Mouse (Mus musculus) limb, embryonic 10.5 days (tissue): ENCODE measurements around the gene Rab1b. TPM values are rescaled to one million over a fixed set of nuclear protein-coding genes. Genes with fewer than 3 reads are reported as not detected.

Experiments
- DNase-seq: peaks from one replicate; pipeline ENCODE4 v3.0.0-alpha.2; 2017; ENCODE audit warnings: low spot score
- H3K27ac ChIP-seq: fragments of 300-500 bp; sonication (generic); 2 replicates; pipeline ENCODE4 v1.5.1; 2016; ENCODE audit warnings: mild to moderate bottlenecking
- H3K27me3 ChIP-seq: fragments of 300-500 bp; sonication (generic); 2 replicates; pipeline ENCODE4 v1.6.1; 2016; ENCODE audit warnings: low read depth, mild to moderate bottlenecking; ENCODE audit not compliant: poor library complexity, severe bottlenecking
- H3K36me3 ChIP-seq: fragments of 300-500 bp; sonication (generic); 2 replicates; pipeline ENCODE4 v1.6.1; 2016; ENCODE audit warnings: mild to moderate bottlenecking, moderate library complexity
- H3K4me1 ChIP-seq: fragments of 300-500 bp; sonication (generic); 2 replicates; pipeline ENCODE4 v1.6.1; 2016
- H3K4me3 ChIP-seq: fragments of 300-500 bp; sonication (generic); 2 replicates; pipeline ENCODE4 v1.5.1; 2016; ENCODE audit warnings: mild to moderate bottlenecking, moderate library complexity
- H3K9me3 ChIP-seq: fragments of 300-500 bp; sonication (generic); replicated peaks from 2 replicates; pipeline ENCODE4 v1.6.1; 2016; ENCODE audit warnings: mild to moderate bottlenecking
- WGBS: fragments of 180-500 bp; shearing (Covaris S2); methylation state at CpG from one replicate; pipeline ENCODE4 v1.1.7; 2016; 5-methylcytosine and 5-hydroxymethylcytosine counted together
- polyA plus RNA-seq: library from polyadenylated mRNA; unstranded; fragments of >200 nt; fragmentation: Nextera tagmentation; extraction: Ambion mirVana; gene quantifications from 2 replicates; pipeline ENCODE4 v1.2.1, GENCODE M21; 2016

The Rab1b gene
- polyA plus RNA-seq, 1 experiment from 2014 or later, result 296 TPM

DNA sequence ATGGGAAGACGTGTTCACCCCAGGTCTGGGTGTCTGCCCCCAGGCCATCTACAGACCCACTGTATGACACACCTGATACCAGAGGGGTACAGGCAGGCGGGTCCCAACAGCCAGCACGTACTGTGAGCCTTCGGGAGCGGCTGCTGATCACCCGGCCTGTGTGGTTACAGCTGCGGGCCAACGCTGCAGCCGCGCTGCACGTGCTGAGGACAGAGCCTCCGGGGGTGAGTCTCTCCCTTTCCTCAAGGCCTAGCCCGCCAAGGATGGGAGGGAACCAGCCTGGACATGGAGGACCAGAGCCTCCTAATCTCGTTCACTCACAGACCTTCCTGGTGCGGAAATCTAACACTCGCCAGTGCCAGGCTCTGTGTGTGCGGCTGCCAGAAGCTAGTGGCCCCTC lies 55.8 kb downstream of the Rab1b start:
- peak; percentile 59 for DNase-seq
- 7% methylated on average over 17 of the region's 17 CpGs for whole genome bisulfite sequencing
- peak overlapping the region; percentile 63 for H3K27ac ChIP-seq
- peaks cover 62% of the 10 kb centered on the region for H3K27me3 ChIP-seq
- peak overlapping the region; percentile 41 for H3K4me3 ChIP-seq
- H3K36me3 ChIP-seq, result peaks cover 41% of the 10 kb centered on the region
- H3K9me3 ChIP-seq, result no peaks in the 10 kb centered on the region
- H3K4me1 ChIP-seq, result peaks cover 39% of the 10 kb centered on the region

- 19% methylated on average over 14 of the region's 14 CpGs for whole genome bisulfite sequencing
- H3K36me3 ChIP-seq, result peaks cover 48% of the 10 kb centered on the region
- peak within 1 kb of the TSS; percentile 41 for H3K4me3 ChIP-seq
- peaks cover 38% of the 10 kb centered on the region for H3K4me1 ChIP-seq
- H3K9me3 ChIP-seq, result no peaks in the 10 kb centered on the region
- H3K27me3 ChIP-seq, result peaks cover 58% of the 10 kb centered on the region
- peak; percentile 73 for DNase-seq
- peak within 1 kb of the TSS; percentile 63 for H3K27ac ChIP-seq
Measured at GRCm38 (mm10) chr19:5050047-5050905, 56.6 kb downstream of the Rab1b start, which contains the start of gene Rin1. TSS of gene Rin1 (plus strand) at chr19:5050481.

DNA sequence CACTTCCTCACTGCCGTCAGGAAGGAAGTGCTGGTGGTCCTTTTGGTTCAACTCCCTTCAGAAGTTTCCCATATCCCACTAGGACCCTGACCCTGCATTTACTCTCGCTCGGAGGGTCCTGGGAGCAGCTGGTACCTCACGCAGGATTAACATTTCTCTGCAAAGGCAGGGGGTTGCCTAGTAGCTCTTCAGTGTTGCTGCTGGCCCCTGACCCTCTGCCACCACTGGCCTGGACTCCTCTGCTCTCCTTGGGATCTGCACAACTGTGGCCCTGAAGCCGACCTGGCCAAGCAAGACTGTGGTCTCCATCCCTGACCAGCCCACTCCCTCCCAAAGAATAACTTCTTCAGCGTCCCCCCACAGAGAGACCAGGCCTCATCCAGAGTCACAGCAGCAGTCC lies 57.5 kb downstream of the Rab1b start:
- Histone ChIP-seq H3K27me3 (peaks cover 49% of the 10 kb centered on the region), H3K4me1 (peaks cover 38% of the 10 kb centered on the region), H3K27ac (no peak overlapping the region), H3K9me3 (no peaks in the 10 kb centered on the region), H3K4me3 (peak overlapping the region; percentile 41; the same call in 1 of the 2 replicates), H3K36me3 (peaks cover 50% of the 10 kb centered on the region)
- 84% methylated on average over 6 of the region's 6 CpGs for WGBS
- DNase-seq, result no peak

Other genes with a start within 250 kb of the Rab1b start
- gene Actn3, start 229.2 kb downstream of the Rab1b start, polyA plus RNA-seq, result 1.6 and 2.7 TPM in 2 replicates
- 7.0 and 8.5 TPM in 2 replicates for gene Zdhhc24, start 228.4 kb downstream of the Rab1b start, polyA plus RNA-seq
- 5.1 and 9.0 TPM in 2 replicates for gene Bbs1, start 200.4 kb downstream of the Rab1b start, polyA plus RNA-seq
- gene Dpp3, start 178.8 kb downstream of the Rab1b start, polyA plus RNA-seq, result 196 and 198 TPM in 2 replicates
- 1.4 and 2.1 TPM in 2 replicates for gene Peli3, start 163.9 kb downstream of the Rab1b start, polyA plus RNA-seq
- 161 and 187 TPM in 2 replicates for gene Mrpl11, start 144.9 kb downstream of the Rab1b start, polyA plus RNA-seq
- not detected in 2 replicates for gene Npas4, start 116.8 kb downstream of the Rab1b start, polyA plus RNA-seq
- 7.3 and 8.6 TPM in 2 replicates for gene Slc29a2, start 83.2 kb downstream of the Rab1b start, polyA plus RNA-seq
- gene B4gat1, start 68.2 kb downstream of the Rab1b start, polyA plus RNA-seq, result 35.5 and 35.6 TPM in 2 replicates
- gene AC124502.3, start 68.2 kb downstream of the Rab1b start, polyA plus RNA-seq, result 1.8 and 3.1 TPM in 2 replicates
- gene Brms1, start 65.7 kb downstream of the Rab1b start, polyA plus RNA-seq, result 74.6 and 84.6 TPM in 2 replicates
- 3.1 and 3.5 TPM in 2 replicates for gene Rin1, start 56.6 kb downstream of the Rab1b start, polyA plus RNA-seq
- gene Cd248, start 39.0 kb downstream of the Rab1b start, polyA plus RNA-seq, result 37.1 and 42.5 TPM in 2 replicates
- 2.4 and 2.5 TPM in 2 replicates for gene Tmem151a, start 21.5 kb downstream of the Rab1b start, polyA plus RNA-seq
- gene Yif1a, start 18.5 kb downstream of the Rab1b start, polyA plus RNA-seq, result 65.4 and 78.0 TPM in 2 replicates
- 20.2 and 28.1 TPM in 2 replicates for gene Cnih2, start 8.6 kb downstream of the Rab1b start, polyA plus RNA-seq
- 28.2 and 30.6 TPM in 2 replicates for gene Klc2, start 11.5 kb upstream of the Rab1b start, polyA plus RNA-seq
- gene Pacs1, start 166.0 kb upstream of the Rab1b start, polyA plus RNA-seq, result 25.7 and 31.1 TPM in 2 replicates
- gene Sf3b2, start 188.4 kb upstream of the Rab1b start, polyA plus RNA-seq, result 419 and 440 TPM in 2 replicates
- 5.0 and 8.4 TPM in 2 replicates for gene Gal3st3, start 191.3 kb upstream of the Rab1b start, polyA plus RNA-seq
- gene Catsper1, start 228.7 kb upstream of the Rab1b start, polyA plus RNA-seq, result not detected in 2 replicates
- 0.26 and 1.1 TPM in 2 replicates for gene Cst6, start 242.5 kb upstream of the Rab1b start, polyA plus RNA-seq